8 mouse cellular contexts compared by ENCODE assay signal in the genomic region with DNA sequence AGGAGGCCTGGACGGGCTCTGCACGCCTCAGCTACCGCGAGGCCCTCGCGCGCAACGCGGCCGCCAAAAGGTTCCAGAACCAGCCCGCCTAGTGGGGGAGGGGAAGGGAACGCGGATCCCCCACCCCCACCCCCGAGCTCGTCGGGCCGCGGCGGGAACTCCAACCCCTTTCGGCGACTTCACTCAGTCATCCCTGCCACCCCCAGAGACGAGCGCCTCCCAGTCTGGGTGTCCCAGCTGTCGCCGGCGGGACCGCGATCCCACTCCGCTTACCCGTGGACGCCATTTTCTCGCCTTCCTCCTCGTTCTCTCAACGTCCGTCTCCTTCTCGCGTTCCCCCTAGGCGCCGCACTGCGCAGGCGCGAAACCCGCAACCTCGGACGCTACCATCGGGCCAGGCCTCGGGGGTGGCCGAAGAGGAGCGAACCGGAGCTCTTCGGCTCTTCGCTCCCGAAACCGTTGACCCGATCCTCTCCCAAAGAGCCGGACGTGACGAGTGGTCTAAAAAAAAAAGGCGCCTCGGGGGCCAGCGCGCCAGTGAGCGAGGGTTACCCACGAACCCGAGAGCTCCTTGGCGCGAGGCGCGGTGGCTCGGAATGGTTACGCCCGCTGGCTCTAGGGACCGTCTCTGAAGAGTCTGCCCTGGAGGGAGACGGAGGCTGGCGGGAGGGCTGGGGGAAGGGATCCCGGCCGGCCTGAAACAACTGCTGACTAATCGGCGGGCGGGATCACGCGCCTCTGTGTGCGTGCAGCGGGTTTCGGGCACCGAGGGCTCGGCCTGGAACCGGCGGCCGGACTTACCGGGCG. TPM values are rescaled to one million over a fixed set of nuclear protein-coding genes. Genes with fewer than 3 reads are reported as not detected.
DNase-seq lines count a peak whose midpoint lies in the region; ATAC-seq lines count a peak whose summit lies in the region.

A gene (plus strand): TSS at position 191 of the 807 bp plus-strand sequence.
A gene (minus strand): TSS at position 531 of the 807 bp plus-strand sequence.

- peak; percentile 99 for DNase-seq in NIH3T3 (ENCODE audit: low read depth)
- peak; percentile 99 for DNase-seq in cerebellum, postnatal 10 days
- DNase-seq in frontal cortex, postnatal 14 days (ENCODE audit: low spot score in 2 of 2) = peak; percentile 95 to 96
- DNase-seq in layer of hippocampus, postnatal 25 days (ENCODE audit: extremely low spot score in 1 of 2, low spot score in 1 of 2) = peak; percentile 99 to 100
- peak; percentile 96 for DNase-seq in lung, postnatal 25 days (ENCODE audit: low spot score)
- peak; percentile 96 for DNase-seq in retina, embryonic 14.5 days (ENCODE audit: low spot score)
- peak; percentile 99 for DNase-seq in thymus, postnatal 4 days

- H3K27me3 ChIP-seq in hindbrain, embryonic 13.5 days = no peaks in the 10 kb centered on the region

- H3K4me2 ChIP-seq in hindbrain, embryonic 13.5 days = peak within 1 kb of the TSS; percentile 94

- peak within 1 kb of the TSS; percentile 100 for H3K4me3 ChIP-seq in hindbrain, embryonic 13.5 days

- H3K4me1 ChIP-seq in hindbrain, embryonic 13.5 days (replicated peaks) = peaks cover 43% of the 10 kb centered on the region

- H3K9me3 ChIP-seq in hindbrain, embryonic 13.5 days = no peaks in the 10 kb centered on the region

- H3K27ac ChIP-seq in hindbrain, embryonic 13.5 days = peak within 1 kb of the TSS; percentile 98

- peaks cover 9% of the 10 kb centered on the region for H3K36me3 ChIP-seq in hindbrain, embryonic 13.5 days

- peak; percentile 88 for ATAC-seq in hindbrain, embryonic 13.5 days (ENCODE audit: low FRiP score)

- H3K9ac ChIP-seq in hindbrain, embryonic 13.5 days = peak within 1 kb of the TSS; percentile 99

- under 1% methylated on average over 79 of the region's 92 CpGs for WGBS in hindbrain, embryonic 13.5 days

RNA-seq across cellular contexts. Expression of the first gene that starts in this region (rescaled TPM):
- 30.9 and 35.6 TPM in 2 replicates for polyA plus RNA-seq in hindbrain, embryonic 13.5 days (2015; fragmentation: Nextera tagmentation; extraction: Ambion mirVana)
- 10 to 100 TPM; 20.7 to 23.6 TPM for total RNA-seq in layer of hippocampus, postnatal 25 days (2021)

RNA-seq across cellular contexts. Expression of the second gene that starts in this region (rescaled TPM):
- polyA plus RNA-seq in hindbrain, embryonic 13.5 days (2015; fragmentation: Nextera tagmentation; extraction: Ambion mirVana) = 670 and 686 TPM in 2 replicates
- total RNA-seq in layer of hippocampus, postnatal 25 days (2021) = 100 to 1,000 TPM; 260 to 353 TPM

Comparison
In these comparisons a context has a peak if more than half of its experiments do, and no peak if none do; other contexts are left out.
1. Peak in every context shown above with its lines: DNase-seq, ATAC-seq, H3K4me3 ChIP-seq and H3K27ac ChIP-seq.